Mouse (Mus musculus): ENCODE measurements around the gene Pafah2. TPM values are rescaled to one million over a fixed set of nuclear protein-coding genes. Genes with fewer than 3 reads are reported as not detected.

The Pafah2 gene
- polyA plus RNA-seq, 2 experiments = 4.3 to 5.4 TPM

DNA sequence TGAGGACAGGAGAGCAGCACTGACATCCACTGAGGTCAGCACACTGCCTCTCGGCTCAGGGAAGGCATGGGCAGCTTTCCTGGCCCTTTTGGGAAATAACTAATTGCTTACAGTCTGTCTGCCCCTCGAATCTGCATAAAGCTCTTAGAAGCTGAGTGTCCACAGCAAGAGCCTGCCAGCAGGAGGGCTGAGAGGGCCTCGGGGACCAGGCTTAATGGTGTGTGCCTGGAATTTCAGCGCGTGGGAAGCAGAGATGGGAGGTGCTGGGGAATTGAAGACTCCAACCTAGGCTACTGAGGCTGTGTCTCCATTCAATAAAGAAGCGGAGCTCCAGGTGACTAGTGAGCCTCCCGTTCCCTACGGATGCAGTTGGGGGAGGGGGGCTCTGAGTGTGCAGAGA, 78.1 kb downstream of the Pafah2 start:
- no peaks in the 10 kb centered on the region for H3K27me3 ChIP-seq (ENCODE audit: control insufficient read depth, insufficient read depth, low read length)
- ATAC-seq (ENCODE audit: insufficient read depth) (no peak), DNase-seq (ENCODE audit: low read depth in 3 of 3, low spot score in 3 of 3) (no peak)
- H3K4me2 ChIP-seq (ENCODE audit: low read depth) = no peak overlapping the region
- no peaks in the 10 kb centered on the region for H3K9me3 ChIP-seq (ENCODE audit: control insufficient read depth, low read length)
- no peak overlapping the region for H3K9ac ChIP-seq (replicated peaks)
- TF ChIP-seq EP300 (IDR thresholded peaks at IDR 0.05; ENCODE audit: low read depth) (no peak), CTCF (IDR thresholded peaks at IDR 0.05; ENCODE audit: low read depth) (no peak)
- 83% methylated on average over 8 of the region's 8 CpGs for WGBS (ENCODE audit: insufficient replicate concordance)
- peaks cover 49% of the 10 kb centered on the region for H3K36me3 ChIP-seq (replicated peaks; ENCODE audit: control insufficient read depth, insufficient read depth, low read depth)
- H3K4me1 ChIP-seq (replicated peaks; ENCODE audit: control insufficient read depth in 2 of 2, insufficient read depth in 2 of 2, low read length in 1 of 2) = peaks cover 4 to 7% of the 10 kb centered on the region in 2 experiments
- no peak overlapping the region for H3K4me3 ChIP-seq (ENCODE audit: insufficient read depth in 1 of 2, low read depth in 2 of 2, low read length in 2 of 2)
- H3K27ac ChIP-seq = no peak overlapping the region

GRCm38 (mm10) chr4:134476899-134477298, 80.8 kb downstream of the Pafah2 start:
- H3K4me2 ChIP-seq (ENCODE audit: low read depth) = no peak overlapping the region
- no peak overlapping the region for H3K9ac ChIP-seq (replicated peaks)
- no peaks in the 10 kb centered on the region for H3K27me3 ChIP-seq (ENCODE audit: control insufficient read depth, insufficient read depth, low read length)
- DNase-seq (ENCODE audit: low read depth in 3 of 3, low spot score in 3 of 3) = no peak
- 82% methylated on average over 8 of the region's 8 CpGs for WGBS (ENCODE audit: insufficient replicate concordance)
- H3K27ac ChIP-seq = no peak overlapping the region
- no peaks in the 10 kb centered on the region for H3K4me1 ChIP-seq (replicated peaks; ENCODE audit: control insufficient read depth in 2 of 2, insufficient read depth in 2 of 2, low read length in 1 of 2)
- ATAC-seq (ENCODE audit: insufficient read depth) = no peak
- H3K4me3 ChIP-seq (ENCODE audit: insufficient read depth in 1 of 2, low read depth in 2 of 2, low read length in 2 of 2) = no peak overlapping the region
- TF ChIP-seq EP300 (IDR thresholded peaks at IDR 0.05; ENCODE audit: low read depth) = no peak
- TF ChIP-seq CTCF (IDR thresholded peaks at IDR 0.05; ENCODE audit: low read depth) = no peak
- H3K9me3 ChIP-seq (ENCODE audit: control insufficient read depth, low read length) = no peaks in the 10 kb centered on the region
- H3K36me3 ChIP-seq (replicated peaks; ENCODE audit: control insufficient read depth, insufficient read depth, low read depth) = peaks cover 33% of the 10 kb centered on the region

Small RNA genes within 50 kb of the gene (microRNA-seq; reads per million reads assigned to microRNA genes)
- 14.8 reads per million, percentile 26 among the genes with 10 or more reads in this experiment for gene Gm23634

Other genes starting within 250 kb of the Pafah2 start
- 14.2 and 16.9 TPM in 2 replicates for gene Cep85, start 209.2 kb upstream of the Pafah2 start, polyA plus RNA-seq (2012; rRNA removed)
- gene Cep85, start 209.2 kb upstream of the Pafah2 start, polyA plus RNA-seq (2014; fragmentation: Nextera tagmentation; extraction: Ambion mirVana) = 30.2 and 35.2 TPM in 2 replicates
- gene Gm7534, start 193.3 kb upstream of the Pafah2 start, polyA plus RNA-seq (2012; rRNA removed) = not detected in 2 replicates
- gene Gm7534, start 193.3 kb upstream of the Pafah2 start, polyA plus RNA-seq (2014; fragmentation: Nextera tagmentation; extraction: Ambion mirVana) = not detected in 2 replicates
- not detected in 2 replicates for gene Catsper4, start 168.9 kb upstream of the Pafah2 start, polyA plus RNA-seq (2012; rRNA removed)
- gene Catsper4, start 168.9 kb upstream of the Pafah2 start, polyA plus RNA-seq (2014; fragmentation: Nextera tagmentation; extraction: Ambion mirVana) = not detected in 2 replicates
- gene Cnksr1, start 157.9 kb upstream of the Pafah2 start, polyA plus RNA-seq (2012; rRNA removed) = 0.05 and 0.06 TPM in 2 replicates
- 0.35 TPM in 1 of 2 replicates, not detected in the other for gene Cnksr1, start 157.9 kb upstream of the Pafah2 start, polyA plus RNA-seq (2014; fragmentation: Nextera tagmentation; extraction: Ambion mirVana)
- gene E130218I03Rik, start 152.7 kb upstream of the Pafah2 start, polyA plus RNA-seq (2012; rRNA removed) = not detected in 2 replicates
- gene E130218I03Rik, start 152.7 kb upstream of the Pafah2 start, polyA plus RNA-seq (2014; fragmentation: Nextera tagmentation; extraction: Ambion mirVana) = not detected in 2 replicates
- 5.6 and 6.4 TPM in 2 replicates for gene Zfp593, start 150.7 kb upstream of the Pafah2 start, polyA plus RNA-seq (2012; rRNA removed)
- gene Zfp593, start 150.7 kb upstream of the Pafah2 start, polyA plus RNA-seq (2014; fragmentation: Nextera tagmentation; extraction: Ambion mirVana) = 7.1 TPM in 2 replicates
- not detected in 2 replicates for gene Gm30191, start 149.4 kb upstream of the Pafah2 start, polyA plus RNA-seq (2012; rRNA removed)
- not detected in 2 replicates for gene Gm30191, start 149.4 kb upstream of the Pafah2 start, polyA plus RNA-seq (2014; fragmentation: Nextera tagmentation; extraction: Ambion mirVana)
- gene Grrp1, start 142.2 kb upstream of the Pafah2 start, polyA plus RNA-seq (2012; rRNA removed) = 0.77 and 1.1 TPM in 2 replicates
- gene Grrp1, start 142.2 kb upstream of the Pafah2 start, polyA plus RNA-seq (2014; fragmentation: Nextera tagmentation; extraction: Ambion mirVana) = 0.40 and 0.55 TPM in 2 replicates
- gene Pdik1l, start 108.4 kb upstream of the Pafah2 start, polyA plus RNA-seq (2012; rRNA removed) = 2.8 and 4.5 TPM in 2 replicates
- 11.7 and 12.4 TPM in 2 replicates for gene Pdik1l, start 108.4 kb upstream of the Pafah2 start, polyA plus RNA-seq (2014; fragmentation: Nextera tagmentation; extraction: Ambion mirVana)
- gene Trim63, start 81.2 kb upstream of the Pafah2 start, polyA plus RNA-seq (2012; rRNA removed) = 0.07 TPM in 1 of 2 replicates, not detected in the other
- not detected in 2 replicates for gene Trim63, start 81.2 kb upstream of the Pafah2 start, polyA plus RNA-seq (2014; fragmentation: Nextera tagmentation; extraction: Ambion mirVana)
- 0.02 TPM in 1 of 2 replicates, not detected in the other for gene Slc30a2, start 53.1 kb upstream of the Pafah2 start, polyA plus RNA-seq (2012; rRNA removed)
- gene Slc30a2, start 53.1 kb upstream of the Pafah2 start, polyA plus RNA-seq (2014; fragmentation: Nextera tagmentation; extraction: Ambion mirVana) = not detected in 2 replicates
- gene Extl1, start 12.5 kb upstream of the Pafah2 start, polyA plus RNA-seq (2012; rRNA removed) = 0.04 and 0.16 TPM in 2 replicates
- gene Extl1, start 12.5 kb upstream of the Pafah2 start, polyA plus RNA-seq (2014; fragmentation: Nextera tagmentation; extraction: Ambion mirVana) = 0.04 and 0.11 TPM in 2 replicates
- gene Stmn1, start 72.0 kb downstream of the Pafah2 start, polyA plus RNA-seq (2012; rRNA removed) = 46.2 and 104 TPM in 2 replicates
- gene Stmn1, start 72.0 kb downstream of the Pafah2 start, polyA plus RNA-seq (2014; fragmentation: Nextera tagmentation; extraction: Ambion mirVana) = 404 and 464 TPM in 2 replicates
- 4.1 and 5.7 TPM in 2 replicates for gene Paqr7, start 100.4 kb downstream of the Pafah2 start, polyA plus RNA-seq (2012; rRNA removed)
- 1.9 and 2.3 TPM in 2 replicates for gene Paqr7, start 100.4 kb downstream of the Pafah2 start, polyA plus RNA-seq (2014; fragmentation: Nextera tagmentation; extraction: Ambion mirVana)
- 13.5 and 21.0 TPM in 2 replicates for gene Aunip, start 114.7 kb downstream of the Pafah2 start, polyA plus RNA-seq (2012; rRNA removed)
- gene Aunip, start 114.7 kb downstream of the Pafah2 start, polyA plus RNA-seq (2014; fragmentation: Nextera tagmentation; extraction: Ambion mirVana) = 7.6 and 10.2 TPM in 2 replicates
- gene Mtfr1l, start 139.1 kb downstream of the Pafah2 start, polyA plus RNA-seq (2012; rRNA removed) = 27.0 and 28.4 TPM in 2 replicates
- 41.6 and 48.5 TPM in 2 replicates for gene Mtfr1l, start 139.1 kb downstream of the Pafah2 start, polyA plus RNA-seq (2014; fragmentation: Nextera tagmentation; extraction: Ambion mirVana)
- gene Selenon, start 155.8 kb downstream of the Pafah2 start, polyA plus RNA-seq (2012; rRNA removed) = 3.6 and 4.6 TPM in 2 replicates
- 1.9 and 3.4 TPM in 2 replicates for gene Selenon, start 155.8 kb downstream of the Pafah2 start, polyA plus RNA-seq (2014; fragmentation: Nextera tagmentation; extraction: Ambion mirVana)

Data from liver, embryonic 14.5 days (tissue).